Mouse (Mus musculus) kidney, postnatal 0 days (tissue): ENCODE measurements around the gene Gapdh. TPM values are rescaled to one million over a fixed set of nuclear protein-coding genes. Genes with fewer than 3 reads are reported as not detected.

Source experiments
- ATAC-seq: fragments of 200-750 bp; cut with Nextera tagmentation; replicated peaks from 2 replicates; pipeline ENCODE4 v1.8.0; 2017; ENCODE audit warnings: low read depth, moderate number of reproducible peaks, moderate TSS enrichment, moderate library complexity; ENCODE audit not compliant: low FRiP score
- DNase-seq: peaks from one replicate; pipeline ENCODE4 v3.0.0-alpha.2; 2016; ENCODE audit warnings: low spot score
- H3K27ac ChIP-seq: fragments of 300-500 bp; sonication (generic); 2 replicates; pipeline ENCODE4 v1.5.1; 2014; ENCODE audit warnings: mild to moderate bottlenecking
- H3K27me3 ChIP-seq: fragments of 300-500 bp; sonication (generic); 2 replicates; pipeline ENCODE4 v1.6.1; 2014; ENCODE audit warnings: low read length, mixed read lengths; ENCODE audit not compliant: insufficient read depth
- H3K36me3 ChIP-seq: fragments of 300-500 bp; sonication (generic); 2 replicates; pipeline ENCODE4 v1.6.1; 2014; ENCODE audit warnings: low read length, mixed read lengths; ENCODE audit not compliant: insufficient read depth
- H3K4me1 ChIP-seq: fragments of 300-500 bp; sonication (generic); replicated peaks from 2 replicates; pipeline ENCODE4 v1.6.1; 2014; ENCODE audit warnings: antibody characterized with exemption, low read length, mixed read lengths; ENCODE audit not compliant: insufficient read depth
- H3K4me2 ChIP-seq: fragments of 300-500 bp; sonication (generic); 2 replicates; pipeline ENCODE4 v1.6.1; 2014; ENCODE audit warnings: mild to moderate bottlenecking, low read length, moderate library complexity, mixed read lengths
- H3K4me3 ChIP-seq: fragments of 300-500 bp; sonication (generic); replicated peaks from 2 replicates; pipeline ENCODE4 v1.5.1; 2014; ENCODE audit warnings: low read depth, low read length
- H3K9ac ChIP-seq: fragments of 300-500 bp; sonication (generic); 2 replicates; pipeline ENCODE4 v1.6.1; 2014; ENCODE audit warnings: low read depth, low read length
- H3K9me3 ChIP-seq: fragments of 300-500 bp; sonication (generic); replicated peaks from 2 replicates; pipeline ENCODE4 v1.6.1; 2016; ENCODE audit warnings: low read length, inconsistent platforms, mixed read lengths
- CTCF ChIP-seq: IDR thresholded peaks from 2 replicates; pipeline ENCODE4 v1.5.1; 2016; ENCODE audit warnings: antibody characterized with exemption, low read depth, mild to moderate bottlenecking, moderate library complexity
- WGBS: fragments of 180-500 bp; shearing (Covaris S2); extraction: QIAGEN DNeasy Blood & Tissue Kit; methylation state at CpG from one replicate; pipeline ENCODE4 v1.1.7; 2014; 5-methylcytosine and 5-hydroxymethylcytosine counted together
- polyA plus RNA-seq: library from polyadenylated mRNA; unstranded; fragments of >200 nt; fragmentation: Nextera tagmentation; extraction: Ambion mirVana; gene quantifications from 2 replicates; pipeline ENCODE4 v1.2.1, GENCODE M21; 2015

Gapdh gene
- polyA plus RNA-seq, 1 experiment from 2014 or later: 1,529 TPM

DNA sequence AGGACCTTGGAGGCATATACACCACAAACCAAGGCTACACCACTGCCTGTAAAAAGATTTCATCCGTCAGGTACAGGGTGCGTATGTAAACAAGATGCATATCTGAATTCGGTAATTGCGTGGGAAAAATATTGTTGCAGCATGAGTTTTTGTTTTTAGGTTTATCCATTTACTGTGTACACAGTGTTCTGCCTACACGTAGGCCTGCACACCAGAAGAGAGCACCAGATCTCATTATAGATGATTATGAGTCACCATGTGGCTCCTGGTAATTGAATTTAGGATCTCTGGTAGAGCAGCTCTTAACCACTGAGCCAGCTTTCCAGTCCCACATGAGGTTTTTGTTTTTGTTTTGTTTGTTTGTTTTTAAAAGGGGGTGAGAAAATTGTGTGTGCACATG lies 30.9 kb upstream of the Gapdh start:
- TF ChIP-seq CTCF: no peak
- H3K9me3 ChIP-seq: no peaks in the 10 kb centered on the region
- no peak overlapping the region for H3K27ac ChIP-seq
- H3K9ac ChIP-seq: no peak overlapping the region
- no peak overlapping the region for H3K4me3 ChIP-seq
- ATAC-seq: no peak
- WGBS: 80% methylated on average over 5 of the region's 5 CpGs
- H3K36me3 ChIP-seq: 0 out of 2 replicates have a peak, but pooled peaks cover 6% of the 10 kb centered on the region
- no peaks in the 10 kb centered on the region for H3K27me3 ChIP-seq
- no peak overlapping the region for H3K4me2 ChIP-seq
- 0 out of 2 replicates have a peak, but pooled peaks cover 3% of the 10 kb centered on the region for H3K4me1 ChIP-seq
- no peak for DNase-seq

DNA sequence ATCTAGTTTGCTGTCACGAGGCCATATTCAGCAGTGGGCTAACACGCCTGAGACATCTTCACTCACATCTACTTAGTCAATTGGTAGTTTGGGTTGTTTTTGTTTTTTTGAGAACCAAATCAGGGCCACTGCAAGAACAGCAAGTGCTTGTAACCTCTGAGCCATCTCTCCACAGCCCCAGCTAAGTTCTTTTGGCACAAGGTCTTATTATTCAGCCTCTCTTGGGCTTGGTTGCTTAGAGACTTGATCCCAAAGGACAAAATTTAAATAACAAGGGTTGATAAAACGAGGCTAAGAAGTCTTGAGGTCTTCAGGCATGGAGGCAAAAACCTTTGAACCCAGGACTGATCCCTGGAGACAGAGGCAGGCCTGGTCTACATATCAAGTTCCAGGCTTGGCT lies 30.0 kb upstream of the Gapdh start:
- ATAC-seq: no peak
- H3K27me3 ChIP-seq: no peaks in the 10 kb centered on the region
- 67% methylated on average over 3 of the region's 3 CpGs for WGBS

DNA sequence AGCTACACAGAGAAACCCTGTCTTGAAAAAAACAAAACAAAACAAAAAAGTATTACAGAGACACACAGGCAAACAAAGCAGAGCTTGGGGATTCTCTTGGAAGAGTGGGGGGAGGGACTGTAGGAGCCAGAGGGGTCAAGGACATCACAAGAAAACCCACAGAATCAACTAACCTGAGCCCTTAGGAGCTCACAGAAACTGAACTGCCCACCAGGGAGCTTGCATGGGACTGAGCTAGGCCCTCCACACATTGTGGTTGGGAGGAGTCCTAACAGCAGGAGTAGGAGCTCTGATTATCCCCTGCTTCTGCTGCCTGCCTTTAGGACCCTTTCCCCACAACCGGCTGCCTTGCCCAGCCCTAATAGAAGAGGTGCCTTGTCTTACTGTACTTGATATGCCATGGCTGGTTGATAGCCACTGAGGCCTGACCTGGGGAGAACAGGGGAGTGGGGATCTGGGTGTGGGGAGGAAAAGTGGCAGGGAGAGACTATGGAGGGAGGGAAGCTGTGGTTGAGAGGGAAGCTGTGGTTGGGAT lies 29.3 kb upstream of the Gapdh start:
- Histone ChIP-seq H3K4me2 (no peak overlapping the region), H3K27ac (no peak overlapping the region), H3K36me3 (0 out of 2 replicates have a peak, but pooled peaks cover 6% of the 10 kb centered on the region), H3K9ac (no peak overlapping the region), H3K4me3 (no peak overlapping the region), H3K9me3 (no peaks in the 10 kb centered on the region), H3K4me1 (0 out of 2 replicates have a peak, but pooled peaks cover 6% of the 10 kb centered on the region), H3K27me3 (no peaks in the 10 kb centered on the region)
- TF ChIP-seq CTCF: no peak
- ATAC-seq (no peak), DNase-seq (no peak)
- WGBS: 27% methylated on average over 1 of the region's 1 CpGs

More for the DNA sequence above, 30.0 kb upstream of the Gapdh start:
- TF ChIP-seq CTCF: no peak
- H3K36me3 ChIP-seq: 0 out of 2 replicates have a peak, but pooled peaks cover 6% of the 10 kb centered on the region
- no peaks in the 10 kb centered on the region for H3K9me3 ChIP-seq
- no peak overlapping the region for H3K27ac ChIP-seq
- H3K4me1 ChIP-seq: 0 out of 2 replicates have a peak, but pooled peaks cover 3% of the 10 kb centered on the region
- H3K9ac ChIP-seq: no peak overlapping the region
- DNase-seq: no peak
- H3K4me2 ChIP-seq: no peak overlapping the region
- no peak overlapping the region for H3K4me3 ChIP-seq

DNA sequence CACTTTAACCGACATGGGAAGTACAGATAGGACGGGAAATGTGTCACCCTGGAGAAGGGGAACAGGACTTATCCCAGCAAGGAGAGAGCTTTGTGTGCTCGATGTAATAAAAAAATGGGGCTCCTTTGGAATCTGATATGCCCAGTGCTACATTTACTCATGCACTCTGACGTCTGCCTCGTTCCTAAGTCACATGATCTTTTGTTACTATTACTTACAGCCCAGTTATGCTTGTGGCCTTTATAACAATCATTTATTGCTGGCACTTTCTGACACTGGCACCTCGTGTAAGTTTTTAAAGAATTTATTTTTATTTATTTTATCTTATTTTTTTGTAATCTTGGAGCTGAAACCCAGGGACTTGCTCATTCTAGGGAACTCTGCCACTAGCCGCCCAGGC lies 27.1 kb upstream of the Gapdh start:
- Histone ChIP-seq H3K36me3 (peaks cover 14% of the 10 kb centered on the region; the same call in 1 of the 2 replicates), H3K4me2 (no peak overlapping the region; the same call in 1 of the 2 replicates), H3K27me3 (no peaks in the 10 kb centered on the region), H3K9me3 (no peaks in the 10 kb centered on the region), H3K4me3 (no peak overlapping the region), H3K27ac (no peak overlapping the region), H3K9ac (no peak overlapping the region), H3K4me1 (0 out of 2 replicates have a peak, but pooled peaks cover 6% of the 10 kb centered on the region)
- WGBS: 46% methylated on average over 7 of the region's 7 CpGs
- DNase-seq: no peak
- no peak for TF ChIP-seq CTCF
- ATAC-seq: no peak

DNA sequence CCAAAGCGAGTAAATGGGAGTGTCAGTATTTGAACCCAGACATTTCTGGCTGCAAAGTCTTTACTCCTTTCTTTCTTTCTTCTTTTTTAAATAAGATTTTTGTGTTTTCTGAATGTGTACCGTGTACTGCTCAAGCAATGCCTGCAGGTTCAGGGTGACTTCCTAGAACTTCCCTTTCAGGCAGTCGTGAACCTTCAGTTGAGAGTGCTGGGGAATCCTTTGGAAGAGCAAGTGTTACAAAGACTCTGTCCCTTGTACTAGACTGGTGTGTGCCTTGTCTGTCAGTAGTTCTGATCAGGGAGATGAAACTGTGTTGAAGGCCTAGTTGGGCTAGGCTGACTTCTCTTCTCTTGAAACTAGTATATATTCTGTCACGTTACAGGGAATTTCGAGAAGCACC lies 26.6 kb upstream of the Gapdh start:
- H3K4me3 ChIP-seq: peak overlapping the region; percentile 63
- TF ChIP-seq CTCF: no peak
- peaks cover 16% of the 10 kb centered on the region; the same call in 1 of the 2 replicates for H3K36me3 ChIP-seq
- H3K27me3 ChIP-seq: no peaks in the 10 kb centered on the region
- peak overlapping the region; percentile 98 for H3K27ac ChIP-seq
- 35% methylated on average over 5 of the region's 5 CpGs for WGBS
- no peak for ATAC-seq
- H3K4me1 ChIP-seq: 0 out of 2 replicates have a peak, but pooled peaks cover 6% of the 10 kb centered on the region
- peak overlapping the region; percentile 90 for H3K4me2 ChIP-seq
- DNase-seq: no peak
- no peaks in the 10 kb centered on the region for H3K9me3 ChIP-seq
- H3K9ac ChIP-seq: peak overlapping the region; percentile 70

DNA sequence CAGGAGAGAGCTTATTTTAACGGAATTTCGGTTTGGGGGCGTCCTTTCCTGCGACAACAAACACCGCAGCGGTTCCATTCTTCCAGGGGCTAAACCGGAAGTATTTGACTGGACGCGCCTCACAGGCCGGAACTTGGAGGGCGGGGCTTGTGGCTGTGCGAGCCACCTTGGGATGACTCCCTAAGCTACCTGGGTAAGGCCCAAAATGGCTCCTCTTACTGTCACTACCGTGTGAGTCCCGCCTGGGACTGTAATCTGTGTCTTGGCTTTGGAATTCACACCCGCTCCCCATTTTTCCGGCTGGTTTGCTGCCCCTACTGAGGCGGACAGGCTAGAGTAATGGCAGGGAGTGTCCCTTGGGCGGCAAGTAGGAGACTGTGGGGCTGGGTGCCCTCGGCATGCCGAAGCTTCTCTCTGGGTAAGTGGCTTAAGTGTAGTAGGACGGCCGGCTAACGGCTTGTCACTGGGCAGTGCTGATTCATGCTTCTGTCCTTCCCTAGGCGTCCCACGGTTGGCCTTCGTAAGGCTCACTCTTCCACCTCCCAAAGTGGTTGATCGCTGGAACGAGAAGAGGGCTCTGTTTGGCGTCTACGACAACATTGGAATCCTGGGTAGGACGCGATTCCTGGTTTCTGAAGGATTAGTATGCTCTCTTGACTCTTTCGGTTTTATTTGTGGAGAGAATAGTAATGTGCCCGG lies 25.9 kb upstream of the Gapdh start:
- H3K27ac ChIP-seq: peak overlapping the region; percentile 98
- H3K9ac ChIP-seq: peak overlapping the region; percentile 70
- H3K36me3 ChIP-seq: peaks cover 19% of the 10 kb centered on the region; the same call in 1 of the 2 replicates
- 0 out of 2 replicates have a peak, but pooled peaks cover 6% of the 10 kb centered on the region for H3K4me1 ChIP-seq
- H3K27me3 ChIP-seq: no peaks in the 10 kb centered on the region
- no peaks in the 10 kb centered on the region for H3K9me3 ChIP-seq
- H3K4me3 ChIP-seq: peak overlapping the region; percentile 63
- DNase-seq (peak; percentile 97), ATAC-seq (peak; percentile 94)
- H3K4me2 ChIP-seq: peak overlapping the region; percentile 90
- no peak for TF ChIP-seq CTCF
- WGBS: under 1% methylated on average over 34 of the region's 34 CpGs
